Mouse (Mus musculus): Measurements from ENCODE around the gene Fam198b.

GRCm38 (mm10) chr3:79903803-79904202 lies 19.5 kb downstream of the Fam198b start:
- TF ChIP-seq POLR2A (IDR thresholded peaks at IDR 0.05; ENCODE audit: low read depth, low read length) (no peak), CTCF (IDR thresholded peaks at IDR 0.05; ENCODE audit: extremely low read depth, insufficient read depth, insufficient read length, insufficient replicate concordance) (no peak)

Data from spleen, adult 2 months (tissue).